Mouse (Mus musculus) lung, embryonic 15.5 days (tissue): ENCODE results near the gene Calu. TPM values are rescaled to one million over a fixed set of nuclear protein-coding genes. Genes with fewer than 3 reads are reported as not detected.

Experiments
- ATAC-seq: fragments of 200-750 bp; cut with Nextera tagmentation; 2 replicates; pipeline ENCODE4 v1.8.0; 2017; ENCODE audit warnings: moderate number of reproducible peaks, borderline replicate concordance; ENCODE audit not compliant: low FRiP score, low TSS enrichment; ENCODE audit errors: extremely low read depth
- H3K27ac ChIP-seq: fragments of 300-500 bp; sonication (generic); 2 replicates; pipeline ENCODE4 v1.5.1; 2015; ENCODE audit warnings: moderate library complexity, mild to moderate bottlenecking, inconsistent platforms
- H3K27me3 ChIP-seq: fragments of 300-500 bp; sonication (generic); 2 replicates; pipeline ENCODE4 v1.6.1; 2015; ENCODE audit warnings: inconsistent platforms
- H3K36me3 ChIP-seq: fragments of 300-500 bp; sonication (generic); 2 replicates; pipeline ENCODE4 v1.6.1; 2015; ENCODE audit warnings: inconsistent platforms
- H3K4me1 ChIP-seq: fragments of 300-500 bp; sonication (generic); 2 replicates; pipeline ENCODE4 v1.6.1; 2015; ENCODE audit warnings: inconsistent platforms
- H3K4me2 ChIP-seq: fragments of 300-500 bp; sonication (generic); 2 replicates; pipeline ENCODE4 v1.6.1; 2015; ENCODE audit warnings: inconsistent platforms, mild to moderate bottlenecking, moderate library complexity
- H3K4me3 ChIP-seq: fragments of 300-500 bp; sonication (generic); 2 replicates; pipeline ENCODE4 v1.5.1; 2015; ENCODE audit warnings: mild to moderate bottlenecking, inconsistent platforms
- H3K9ac ChIP-seq: fragments of 300-500 bp; sonication (generic); 2 replicates; pipeline ENCODE4 v1.6.1; 2015; ENCODE audit warnings: inconsistent platforms
- H3K9me3 ChIP-seq: fragments of 300-500 bp; sonication (generic); 2 replicates; pipeline ENCODE4 v1.6.1; 2016; ENCODE audit warnings: inconsistent platforms
- WGBS: fragments of 180-500 bp; shearing (Covaris S2); methylation state at CpG from one replicate; pipeline ENCODE4 v1.1.7; 2015; 5-methylcytosine and 5-hydroxymethylcytosine counted together
- polyA plus RNA-seq: library from polyadenylated mRNA; unstranded; fragments of >200 nt; fragmentation: Nextera tagmentation; extraction: Ambion mirVana; gene quantifications from 2 replicates; pipeline ENCODE4 v1.2.1, GENCODE M21; 2015

The Calu gene
- polyA plus RNA-seq, 1 experiment from 2014 or later: 444 TPM

GRCm38 (mm10) chr6:29395910-29396713 is 48.2 kb downstream of the Calu start, which contains the start of gene Ccdc136:
Gene Ccdc136, plus strand, starts transcription at chr6:29396309.
- peak within 1 kb of the TSS; percentile 95 for H3K4me2 ChIP-seq
- no peaks in the 10 kb centered on the region for H3K36me3 ChIP-seq
- 0 out of 2 replicates have a peak within 1 kb of the TSS, but pooled peaks have one; percentile 17 for H3K27ac ChIP-seq
- H3K4me3 ChIP-seq: peak within 1 kb of the TSS; percentile 75
- peak within 1 kb of the TSS; percentile 59 for H3K9ac ChIP-seq
- H3K27me3 ChIP-seq: peaks cover 22% of the 10 kb centered on the region
- peaks cover 19% of the 10 kb centered on the region for H3K4me1 ChIP-seq
- under 1% methylated on average over 48 of the region's 49 CpGs for WGBS
- no peaks in the 10 kb centered on the region for H3K9me3 ChIP-seq
- peak; percentile 88 for ATAC-seq

DNA sequence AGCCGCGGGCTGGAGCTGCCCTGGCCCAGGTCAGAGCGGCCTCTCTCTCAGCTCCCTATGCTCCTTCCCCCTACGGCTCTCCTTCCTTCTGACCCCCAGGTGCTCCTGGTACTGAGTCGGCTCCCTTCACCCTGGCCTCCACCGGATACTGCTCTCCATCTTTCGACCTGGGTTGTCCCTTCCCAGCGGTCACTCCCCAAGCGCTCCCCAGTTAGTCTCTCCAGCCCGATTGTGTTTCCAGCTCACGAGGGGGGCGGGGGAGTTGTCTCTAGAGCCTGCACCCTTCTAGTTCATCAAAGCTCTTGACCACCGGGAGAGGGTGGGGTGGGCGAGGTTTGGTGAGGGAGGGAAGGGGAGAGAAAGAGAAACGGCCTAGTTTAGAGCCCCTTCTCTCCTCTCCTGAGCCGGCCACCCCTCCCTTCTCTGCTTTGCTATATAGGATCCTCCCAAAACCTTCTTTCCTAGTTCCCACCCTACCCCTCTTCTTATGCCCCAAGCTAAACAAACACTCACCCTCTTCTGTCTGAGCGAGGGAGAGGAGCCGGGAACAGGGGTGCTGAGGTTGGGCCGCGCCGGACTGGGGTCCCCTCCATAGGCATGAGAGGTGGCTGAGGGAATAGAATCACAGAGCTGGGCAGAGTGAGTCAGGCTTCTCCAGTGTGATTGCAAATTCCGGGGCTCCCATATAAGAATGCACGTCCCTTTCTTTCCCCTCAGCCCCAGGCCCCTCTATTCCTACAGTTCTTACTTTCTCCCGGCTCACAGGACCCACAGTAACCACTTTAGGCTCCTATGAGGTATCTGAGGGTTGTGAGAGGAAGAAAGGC is 49.1 kb downstream of the Calu start:
- peak overlapping the region; percentile 59 for H3K9ac ChIP-seq
- H3K27ac ChIP-seq: 0 out of 2 replicates have a peak overlapping the region, but pooled peaks have one; percentile 17
- no peaks in the 10 kb centered on the region for H3K36me3 ChIP-seq
- H3K4me2 ChIP-seq: peak overlapping the region; percentile 95
- H3K4me3 ChIP-seq: peak overlapping the region; percentile 75
- peaks cover 20% of the 10 kb centered on the region for H3K27me3 ChIP-seq
- peaks cover 19% of the 10 kb centered on the region for H3K4me1 ChIP-seq
- no peaks in the 10 kb centered on the region for H3K9me3 ChIP-seq
- peak; percentile 70; the same call in 1 of the 2 replicates for ATAC-seq
- WGBS: 4% methylated on average over 24 of the region's 24 CpGs

DNA sequence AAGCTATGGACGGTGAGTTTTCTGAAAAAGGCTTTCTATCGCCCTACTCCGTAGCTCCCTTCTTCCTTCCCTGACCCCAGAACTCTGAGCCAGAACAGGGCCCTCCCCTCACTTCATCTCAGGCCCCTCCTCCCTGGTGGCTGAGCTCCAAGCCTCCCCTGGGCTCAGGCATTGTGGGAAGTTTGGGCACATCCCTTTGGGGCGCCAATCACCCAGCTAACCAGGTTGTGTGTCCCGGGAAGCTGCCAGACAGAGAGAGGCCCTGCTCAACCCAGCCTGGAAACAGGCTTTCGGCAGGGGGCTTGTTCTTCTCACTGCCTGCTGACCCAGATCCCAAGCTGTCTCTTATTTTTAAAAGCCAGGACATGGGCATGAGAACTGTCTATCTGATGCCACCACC is 49.7 kb downstream of the Calu start:
- Histone ChIP-seq H3K4me2 (peak overlapping the region; percentile 95), H3K9me3 (no peaks in the 10 kb centered on the region), H3K9ac (peak overlapping the region; percentile 59; the same call in 1 of the 2 replicates), H3K36me3 (no peaks in the 10 kb centered on the region), H3K4me1 (peaks cover 19% of the 10 kb centered on the region), H3K27ac (no peak overlapping the region), H3K4me3 (peak overlapping the region; percentile 75), H3K27me3 (peaks cover 22% of the 10 kb centered on the region; the same call in 1 of the 2 replicates)
- WGBS: 14% methylated on average over 6 of the region's 6 CpGs
- no peak for ATAC-seq

DNA sequence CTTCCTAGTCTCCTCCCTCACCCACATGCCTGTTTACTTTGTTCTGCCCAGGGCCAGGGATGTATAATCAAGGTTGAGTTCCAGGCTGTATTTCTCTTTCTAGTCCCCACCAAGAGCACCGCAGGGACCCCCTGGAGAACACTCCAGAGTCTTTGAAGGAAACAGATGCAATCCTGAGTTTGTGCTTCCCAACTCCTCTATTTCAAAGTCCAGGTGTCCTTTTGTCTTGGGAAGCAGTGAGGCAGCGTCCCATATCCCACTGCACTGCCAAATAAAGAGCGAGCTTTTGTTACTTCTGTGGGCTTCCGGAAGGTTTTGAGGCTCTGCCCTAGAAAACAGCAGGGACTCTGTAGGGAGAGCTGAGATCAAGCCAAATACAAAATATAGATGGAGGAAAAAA is 52.0 kb downstream of the Calu start:
- H3K27me3 ChIP-seq: peaks cover 22% of the 10 kb centered on the region
- no peak overlapping the region for H3K27ac ChIP-seq
- H3K4me2 ChIP-seq: no peak overlapping the region
- H3K9ac ChIP-seq: no peak overlapping the region
- H3K4me3 ChIP-seq: no peak overlapping the region
- WGBS: 75% methylated on average over 4 of the region's 4 CpGs
- H3K4me1 ChIP-seq: peaks cover 22% of the 10 kb centered on the region
- no peak for ATAC-seq
- H3K36me3 ChIP-seq: no peaks in the 10 kb centered on the region
- no peaks in the 10 kb centered on the region for H3K9me3 ChIP-seq

GRCm38 (mm10) chr6:29402693-29403342 is 54.9 kb downstream of the Calu start:
- Histone ChIP-seq H3K27me3 (peaks cover 10% of the 10 kb centered on the region), H3K27ac (no peak overlapping the region), H3K9me3 (no peaks in the 10 kb centered on the region), H3K4me3 (peak overlapping the region; percentile 19; the same call in 1 of the 2 replicates), H3K4me1 (peaks cover 4% of the 10 kb centered on the region; the same call in 1 of the 2 replicates), H3K9ac (no peak overlapping the region), H3K4me2 (peak overlapping the region; percentile 50), H3K36me3 (no peaks in the 10 kb centered on the region)
- no peak for ATAC-seq
- WGBS: 7% methylated on average over 34 of the region's 34 CpGs

DNA sequence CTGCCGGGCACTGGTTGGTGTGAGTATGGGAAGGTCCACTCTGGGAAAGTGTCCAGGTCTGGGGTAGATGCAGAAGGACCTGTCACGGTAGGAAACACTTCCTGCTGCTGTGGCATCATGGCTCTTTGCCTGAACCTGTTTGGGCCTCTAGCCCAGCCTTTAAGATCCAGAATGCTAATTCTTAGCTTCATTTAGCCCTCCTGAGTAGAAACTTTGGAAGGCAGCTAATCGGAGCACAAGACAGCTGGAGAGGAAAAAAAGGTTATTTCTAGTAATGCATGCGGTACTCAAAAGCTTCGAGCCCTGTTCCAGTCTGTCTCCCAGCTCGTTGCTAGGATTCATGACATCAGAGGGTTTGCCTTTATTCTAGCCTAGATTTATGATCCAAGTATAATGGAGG is 58.5 kb downstream of the Calu start:
- Histone ChIP-seq H3K9ac (no peak overlapping the region), H3K27me3 (peaks cover 10% of the 10 kb centered on the region), H3K4me2 (no peak overlapping the region), H3K4me1 (peaks cover 4% of the 10 kb centered on the region; the same call in 1 of the 2 replicates), H3K36me3 (no peaks in the 10 kb centered on the region), H3K27ac (no peak overlapping the region), H3K9me3 (no peaks in the 10 kb centered on the region), H3K4me3 (no peak overlapping the region)
- 81% methylated on average over 6 of the region's 6 CpGs for WGBS
- ATAC-seq: no peak

- WGBS: 82% methylated on average over 9 of the region's 9 CpGs
Measured at GRCm38 (mm10) chr6:29415446-29415845, 67.6 kb downstream of the Calu start.

DNA sequence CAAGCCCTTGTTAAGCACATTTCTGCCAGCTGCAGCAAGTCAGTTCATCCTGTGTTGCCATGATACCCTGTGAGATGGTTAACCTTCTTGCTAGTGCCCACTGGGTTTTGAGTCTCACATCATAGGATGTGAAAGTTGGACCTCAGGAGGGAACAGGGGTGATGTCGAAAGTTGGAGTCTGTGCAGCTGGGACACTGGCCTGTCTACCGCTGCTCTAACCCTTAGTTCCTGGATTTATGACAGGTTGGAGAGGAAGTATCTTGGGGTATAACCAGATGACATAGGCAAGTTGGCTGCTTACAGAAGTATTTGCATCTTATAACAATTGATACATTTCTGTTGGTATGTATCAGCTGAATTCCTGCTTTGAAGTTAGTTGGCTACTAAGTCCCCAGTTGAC is 72.7 kb downstream of the Calu start:
- Histone ChIP-seq H3K4me1 (no peaks in the 10 kb centered on the region), H3K27me3 (no peaks in the 10 kb centered on the region), H3K4me3 (no peak overlapping the region), H3K36me3 (no peaks in the 10 kb centered on the region), H3K4me2 (no peak overlapping the region), H3K9ac (no peak overlapping the region), H3K9me3 (no peaks in the 10 kb centered on the region), H3K27ac (no peak overlapping the region)
- no peak for ATAC-seq
- WGBS: 84% methylated on average over 2 of the region's 2 CpGs

More at GRCm38 (mm10) chr6:29415446-29415845, 67.6 kb downstream of the Calu start:
- ATAC-seq: no peak
- Histone ChIP-seq H3K4me1 (no peaks in the 10 kb centered on the region), H3K9ac (no peak overlapping the region), H3K4me3 (no peak overlapping the region), H3K36me3 (no peaks in the 10 kb centered on the region), H3K27ac (no peak overlapping the region), H3K4me2 (no peak overlapping the region), H3K27me3 (no peaks in the 10 kb centered on the region), H3K9me3 (no peaks in the 10 kb centered on the region)

GRCm38 (mm10) chr6:29425118-29425517 is 77.2 kb downstream of the Calu start:
- no peak overlapping the region for H3K4me3 ChIP-seq
- no peaks in the 10 kb centered on the region for H3K36me3 ChIP-seq
- no peak overlapping the region for H3K9ac ChIP-seq
- WGBS: 87% methylated on average over 8 of the region's 8 CpGs
- no peak overlapping the region for H3K4me2 ChIP-seq
- ATAC-seq: no peak
- H3K27ac ChIP-seq: no peak overlapping the region
- H3K4me1 ChIP-seq: no peaks in the 10 kb centered on the region
- H3K9me3 ChIP-seq: no peaks in the 10 kb centered on the region
- H3K27me3 ChIP-seq: no peaks in the 10 kb centered on the region

- ATAC-seq: no peak
- H3K9ac ChIP-seq: no peak overlapping the region
- no peaks in the 10 kb centered on the region for H3K9me3 ChIP-seq
- WGBS: 57% methylated on average over 6 of the region's 6 CpGs
- H3K27me3 ChIP-seq: no peaks in the 10 kb centered on the region
- no peak overlapping the region for H3K27ac ChIP-seq
- H3K36me3 ChIP-seq: no peaks in the 10 kb centered on the region
- H3K4me1 ChIP-seq: no peaks in the 10 kb centered on the region
- H3K4me3 ChIP-seq: no peak overlapping the region
- H3K4me2 ChIP-seq: no peak overlapping the region
Measured at GRCm38 (mm10) chr6:29426331-29426730, 78.5 kb downstream of the Calu start.
